Mouse (Mus musculus) brain, embryonic 14.5 days (tissue): Measurements from ENCODE around the gene Lrrc36. TPM values are rescaled to one million over a fixed set of nuclear protein-coding genes. Genes with fewer than 3 reads are reported as not detected.

Experiments
- DNase-seq: peaks from one replicate; pipeline ENCODE4 v3.0.0-alpha.2; 2011; ENCODE audit warnings: low read depth
- CTCF ChIP-seq: fragments of 200-500 bp; IDR thresholded peaks from 2 replicates; pipeline ENCODE4 v1.5.1; 2012; ENCODE audit warnings: inconsistent platforms, mild to moderate bottlenecking, moderate library complexity, borderline replicate concordance; ENCODE audit not compliant: insufficient read depth, insufficient read length; ENCODE audit errors: extremely low read depth
- POLR2A ChIP-seq: fragments of 200-500 bp; IDR thresholded peaks from 2 replicates; pipeline ENCODE4 v1.6.1; 2012; ENCODE audit warnings: mild to moderate bottlenecking, inconsistent platforms, borderline replicate concordance; ENCODE audit not compliant: poor library complexity, insufficient read depth, insufficient read length, severe bottlenecking; ENCODE audit errors: extremely low read depth
- polyA plus RNA-seq: library from polyadenylated mRNA; depleted of rRNA; stranded (reverse); fragments of >200 nt; gene quantifications from 2 replicates; pipeline ENCODE4 v1.2.3, GENCODE M21; 2012

Lrrc36 gene
- polyA plus RNA-seq, 1 experiment: 1.4 TPM

DNA sequence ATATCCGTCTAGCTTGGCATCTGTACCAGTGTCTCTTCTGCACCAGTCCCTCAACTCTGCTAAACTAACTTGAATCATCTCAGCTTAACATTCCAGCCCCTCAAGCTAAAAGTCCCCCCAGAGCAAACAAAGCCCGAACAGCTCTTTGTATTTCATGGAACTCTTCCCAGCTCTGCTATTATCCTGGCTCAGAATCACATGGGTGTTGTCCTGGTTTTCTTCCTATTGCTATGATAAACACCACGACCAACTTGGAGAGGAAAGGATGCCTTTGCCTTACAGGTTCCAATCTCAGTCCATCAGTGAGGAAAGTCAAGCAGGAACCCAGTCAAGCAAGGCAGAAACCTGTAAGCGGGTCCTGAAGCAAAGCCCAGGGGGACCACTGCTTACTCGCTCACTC, 20.1 kb downstream of the Lrrc36 start:
- peak; percentile 68 for DNase-seq
- TF ChIP-seq POLR2A: no peak
- TF ChIP-seq CTCF: no peak

DNA sequence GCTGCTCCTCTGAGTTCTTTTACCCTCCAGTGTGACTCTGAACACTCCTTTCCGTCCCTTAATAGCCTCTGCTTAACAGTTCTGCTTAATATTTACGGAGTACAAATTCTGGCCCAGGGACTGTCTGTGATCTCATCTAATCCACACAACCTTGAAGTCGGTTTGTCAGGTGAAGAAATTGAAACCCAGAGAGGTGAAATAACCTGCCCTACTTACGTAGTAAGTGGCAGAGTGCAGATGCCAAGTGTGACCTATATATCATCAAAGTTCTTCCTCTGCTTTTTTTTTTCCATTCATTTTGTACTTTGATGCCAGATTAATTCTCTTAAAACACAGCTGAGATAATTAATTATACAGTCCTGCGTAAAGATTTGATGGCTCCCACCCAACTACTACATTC, 20.8 kb downstream of the Lrrc36 start:
- TF ChIP-seq POLR2A (no peak), CTCF (no peak)
- DNase-seq: no peak

DNA sequence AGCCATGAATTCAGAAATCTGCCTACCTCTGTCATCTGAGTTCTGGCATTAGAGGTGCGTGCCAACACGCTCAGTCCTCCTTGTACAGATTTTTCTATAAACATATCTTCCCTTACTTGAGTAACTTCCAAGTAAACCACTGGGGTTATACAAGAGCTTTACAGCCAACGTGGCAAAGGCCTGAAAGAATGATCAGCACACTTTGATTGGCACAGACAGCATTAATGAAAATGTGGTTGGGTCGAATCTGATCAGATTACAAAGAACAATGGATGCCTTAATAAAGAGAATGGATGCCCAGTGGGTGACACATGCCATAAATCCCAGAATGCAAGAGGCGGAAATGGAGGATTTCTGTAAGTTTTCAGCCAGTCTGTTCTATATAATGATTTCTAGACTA, 22.8 kb downstream of the Lrrc36 start:
- TF ChIP-seq CTCF (no peak), POLR2A (no peak)
- DNase-seq: no peak

GRCm38 (mm10) chr8:105437078-105437748, 23.8 kb downstream of the Lrrc36 start:
- no peak for TF ChIP-seq CTCF

GRCm38 (mm10) chr8:105438865-105439264, 25.5 kb downstream of the Lrrc36 start:
- TF ChIP-seq CTCF: peak; percentile 52; the same call in 1 of the 2 replicates
- TF ChIP-seq POLR2A: no peak
- DNase-seq: no peak

More at GRCm38 (mm10) chr8:105437078-105437748, 23.8 kb downstream of the Lrrc36 start:
- DNase-seq: no peak

- peak; percentile 62 for DNase-seq
- TF ChIP-seq POLR2A: no peak
- TF ChIP-seq CTCF: peak; percentile 69
Observed at GRCm38 (mm10) chr8:105441433-105441832, 28.1 kb downstream of the Lrrc36 start.

DNA sequence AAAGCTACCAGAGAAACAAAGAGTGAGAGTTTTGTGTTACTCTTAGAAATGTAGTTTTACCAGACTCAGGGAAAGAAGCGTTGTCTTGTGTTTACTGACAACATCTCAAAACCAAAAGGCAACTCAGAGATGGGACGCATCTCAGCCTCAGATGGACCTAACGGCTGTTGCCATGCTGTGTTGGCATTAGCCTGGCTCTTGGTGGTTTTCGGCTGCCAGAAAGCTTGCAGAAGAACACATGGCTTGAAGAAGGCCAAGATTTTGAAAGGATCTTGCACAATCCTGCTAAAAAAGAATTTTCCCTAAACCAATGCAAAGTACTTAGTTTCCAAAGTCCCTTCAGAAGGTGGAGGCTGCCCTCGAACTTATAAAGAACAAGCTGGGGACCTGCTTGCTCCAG, 29.3 kb downstream of the Lrrc36 start:
- no peak for DNase-seq

DNA sequence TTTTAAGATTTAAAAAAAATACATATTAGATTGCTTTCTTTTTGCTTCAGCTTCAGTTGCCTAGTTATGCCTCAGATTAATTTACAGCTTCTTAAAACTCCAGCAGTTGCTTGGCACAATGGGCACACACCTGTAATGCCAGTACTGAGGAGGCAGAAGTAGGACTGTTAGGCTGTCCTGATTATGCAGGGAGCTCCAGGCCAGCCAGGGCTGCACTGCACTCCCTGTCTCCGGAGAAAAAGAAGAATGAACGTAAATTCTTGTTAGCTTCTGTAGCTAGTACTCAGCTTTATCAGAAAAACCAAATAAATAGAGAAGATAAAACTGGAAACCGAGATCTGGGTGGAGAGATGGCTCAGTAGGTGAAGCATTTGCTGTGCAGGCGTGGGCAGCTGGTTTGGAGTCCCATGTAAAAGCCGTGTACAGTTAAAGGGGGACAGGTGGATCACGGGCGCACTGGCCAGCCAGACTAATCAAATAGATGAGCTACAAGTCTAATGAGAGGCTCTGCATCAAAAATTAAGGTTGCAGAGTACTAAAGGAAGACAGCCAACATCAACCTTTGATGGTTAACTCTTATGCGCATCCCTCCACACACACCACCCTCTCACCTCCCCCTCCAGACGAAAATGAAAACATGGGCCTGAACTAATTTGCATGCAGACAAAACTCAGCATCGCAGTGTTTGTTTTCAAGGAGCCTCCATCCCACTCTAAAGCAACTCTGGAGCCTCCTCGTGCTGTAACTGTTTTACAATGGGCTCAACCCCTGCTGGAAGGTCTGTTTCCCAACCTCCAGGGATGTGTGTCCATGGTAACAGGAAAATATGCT, 32.1 kb downstream of the Lrrc36 start:
- DNase-seq: peak; percentile 88

More for the DNA sequence above, 29.3 kb downstream of the Lrrc36 start:
- TF ChIP-seq CTCF (no peak), POLR2A (no peak)

DNA sequence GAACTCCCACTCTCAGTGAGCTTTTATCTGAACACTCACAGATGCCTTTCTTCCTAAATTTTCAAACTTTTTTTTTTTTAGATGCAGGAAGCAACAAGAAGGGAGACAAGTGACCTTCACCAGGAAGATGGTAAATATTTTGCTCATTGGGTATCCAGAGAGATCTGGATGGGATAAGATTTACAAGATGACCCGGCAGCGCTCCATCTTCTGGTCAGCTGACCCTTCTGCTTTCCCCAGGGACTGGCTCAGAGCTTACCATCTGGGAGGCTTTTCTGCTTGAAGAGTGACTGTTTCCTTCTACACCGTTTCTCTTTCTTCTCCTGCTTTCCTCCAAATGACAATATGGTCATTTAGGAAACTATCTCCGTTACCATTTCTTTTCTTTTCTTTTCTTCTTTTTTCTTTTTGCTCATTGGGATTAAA, 32.8 kb downstream of the Lrrc36 start:
- DNase-seq: peak; percentile 83
- no peak for TF ChIP-seq POLR2A
- TF ChIP-seq CTCF: no peak

More for the DNA sequence above, 32.1 kb downstream of the Lrrc36 start:
- TF ChIP-seq CTCF (no peak), POLR2A (no peak)

- no peak for DNase-seq
- no peak for TF ChIP-seq POLR2A
- TF ChIP-seq CTCF: no peak
Observed at GRCm38 (mm10) chr8:105448188-105448587, 34.8 kb downstream of the Lrrc36 start.

- DNase-seq: no peak
- TF ChIP-seq CTCF (no peak), POLR2A (no peak)
Observed at GRCm38 (mm10) chr8:105448596-105448995, 35.2 kb downstream of the Lrrc36 start.
